Mouse (Mus musculus) embryo, embryonic 9.5 days (tissue): Measurements from ENCODE around the gene Mpig6b.

Experiments used
- DNase-seq: peaks from one replicate; pipeline ENCODE4 v3.0.0-alpha.2; 2017; ENCODE audit errors: extremely low spot score

The Mpig6b gene

DNA sequence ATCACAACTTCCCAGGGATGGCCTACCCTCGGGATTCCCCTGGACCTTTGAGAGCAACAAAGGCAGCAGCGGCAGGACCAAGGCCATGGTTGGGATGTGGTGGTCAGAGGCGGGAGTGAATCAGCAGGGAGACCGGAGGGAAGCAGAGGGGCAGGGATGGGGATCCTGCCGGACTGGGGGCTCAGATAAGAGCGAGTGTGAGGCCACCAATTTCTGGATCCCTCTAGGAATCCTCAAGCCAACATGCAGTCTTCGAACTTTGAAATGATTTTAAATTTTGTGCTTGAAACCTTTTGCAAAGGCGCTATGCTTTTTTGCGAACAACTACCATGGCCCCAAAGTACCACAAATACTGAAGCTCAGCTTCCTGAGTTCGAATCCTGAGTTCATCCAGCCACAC, at the start of gene Mpig6b:
Gene Mpig6b (minus strand): TSS at position 101 of the 400 bp plus-strand sequence.
- DNase-seq: no peak

DNA sequence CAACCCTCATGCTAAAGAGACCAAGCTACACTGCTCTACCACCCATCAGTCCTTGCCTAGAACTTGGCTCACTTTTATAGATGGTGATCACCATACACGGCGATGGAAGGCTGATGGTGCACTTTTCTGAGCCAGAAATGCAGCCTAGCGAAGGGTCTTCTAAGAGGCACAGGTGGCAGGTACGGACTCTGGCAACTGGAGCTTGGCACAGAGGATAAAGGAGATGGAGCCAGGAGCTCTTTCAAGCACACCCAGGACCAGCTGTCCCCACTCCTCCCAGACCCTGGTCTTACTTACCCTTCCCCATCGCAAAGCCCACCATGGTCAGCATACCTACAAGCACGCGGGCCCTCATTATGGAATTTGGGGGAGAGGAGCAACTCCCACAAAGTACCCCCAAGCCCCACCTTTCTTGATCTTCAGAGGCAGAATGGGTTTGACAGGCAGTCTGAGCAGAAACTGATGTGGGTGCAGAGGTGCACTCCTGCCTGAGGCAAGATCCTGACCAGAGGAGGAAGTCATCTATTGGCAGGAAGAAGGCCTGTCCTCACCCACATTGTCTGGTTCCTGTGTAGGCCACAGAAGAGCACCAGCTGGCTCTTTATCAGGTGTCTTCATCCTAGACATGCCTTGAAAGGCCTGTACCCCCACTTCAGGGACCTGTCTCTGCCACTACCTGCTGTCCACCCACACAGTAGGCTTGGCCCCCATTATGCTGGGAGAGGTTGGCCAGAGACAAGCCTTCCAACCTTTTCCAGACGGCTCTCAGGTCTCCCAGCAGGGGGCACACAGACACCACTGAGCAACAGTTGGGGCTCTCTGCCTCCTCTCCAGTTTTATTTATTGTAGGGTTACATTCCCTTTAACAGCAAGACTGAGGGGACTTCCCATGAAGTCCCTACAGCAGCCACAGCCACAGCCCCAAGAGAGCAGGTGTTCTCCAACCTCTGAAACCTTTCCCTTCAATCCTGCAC, 49.3 kb upstream of the Mpig6b start, which contains the start of gene Ly6g5b:
Gene Ly6g5b (minus strand): TSS at position 383 of the 974 bp plus-strand sequence.
- DNase-seq: no peak

DNA sequence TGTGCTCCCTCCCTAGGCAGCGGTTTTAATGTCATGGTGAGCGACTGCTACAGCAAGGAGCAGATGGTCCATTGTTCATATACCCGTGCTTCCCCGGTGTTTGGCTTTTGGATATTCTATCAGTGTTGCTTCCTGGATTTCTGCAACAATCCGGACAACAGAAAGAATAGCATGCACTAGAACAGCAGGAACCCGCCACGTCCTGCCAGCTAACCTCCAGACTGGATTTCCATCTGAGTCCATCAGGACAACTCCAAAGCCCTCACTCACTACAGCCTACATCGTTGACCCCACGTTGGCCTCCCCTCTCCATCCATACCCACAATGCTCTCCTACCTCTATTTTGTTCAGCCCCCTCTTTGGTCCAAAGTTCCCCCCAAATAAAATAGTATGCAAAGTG, 45.8 kb upstream of the Mpig6b start:
- DNase-seq: no peak

DNA sequence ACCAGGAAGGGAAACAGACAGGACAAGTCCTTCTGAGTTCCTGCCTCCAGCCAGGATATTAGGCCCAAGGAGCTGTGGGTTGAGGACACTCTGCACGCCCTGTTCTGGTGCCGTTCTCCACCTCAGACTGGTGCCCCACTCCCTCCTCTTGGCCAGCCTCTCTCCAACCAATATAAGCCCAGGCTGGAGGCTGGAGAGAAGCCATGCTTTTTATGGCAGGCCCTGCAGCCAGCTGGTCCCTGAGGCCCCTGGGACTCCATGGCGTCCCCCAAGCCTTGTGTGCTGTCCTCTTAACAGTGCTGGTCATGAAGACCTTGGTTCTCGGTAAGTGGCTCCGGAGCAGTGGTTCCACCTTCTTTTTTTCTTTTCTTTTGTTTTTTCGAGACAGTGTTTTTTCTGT, 42.1 kb upstream of the Mpig6b start, which contains the start of gene Ly6g5c:
Gene Ly6g5c (plus strand): TSS at position 183 of the 400 bp plus-strand sequence.
- no peak for DNase-seq

DNA sequence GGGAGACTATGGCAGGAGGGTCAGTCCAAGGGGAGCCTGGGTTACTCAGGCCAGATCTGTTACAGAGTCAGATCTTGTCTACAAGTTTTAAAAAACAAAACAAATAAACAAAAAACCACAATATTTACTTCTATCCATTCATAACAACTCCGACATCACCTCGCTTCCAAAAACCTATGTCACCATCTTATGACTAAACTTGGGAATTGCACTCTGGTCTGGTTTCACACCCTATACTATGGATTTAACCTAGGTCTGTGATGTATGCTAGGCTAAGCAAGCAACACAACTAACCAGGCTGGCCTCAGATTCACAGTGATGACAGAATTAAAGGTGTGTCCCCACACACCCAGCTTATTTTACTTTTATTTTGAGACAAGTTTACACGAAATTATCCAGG, 40.5 kb upstream of the Mpig6b start:
- no peak for DNase-seq

DNA sequence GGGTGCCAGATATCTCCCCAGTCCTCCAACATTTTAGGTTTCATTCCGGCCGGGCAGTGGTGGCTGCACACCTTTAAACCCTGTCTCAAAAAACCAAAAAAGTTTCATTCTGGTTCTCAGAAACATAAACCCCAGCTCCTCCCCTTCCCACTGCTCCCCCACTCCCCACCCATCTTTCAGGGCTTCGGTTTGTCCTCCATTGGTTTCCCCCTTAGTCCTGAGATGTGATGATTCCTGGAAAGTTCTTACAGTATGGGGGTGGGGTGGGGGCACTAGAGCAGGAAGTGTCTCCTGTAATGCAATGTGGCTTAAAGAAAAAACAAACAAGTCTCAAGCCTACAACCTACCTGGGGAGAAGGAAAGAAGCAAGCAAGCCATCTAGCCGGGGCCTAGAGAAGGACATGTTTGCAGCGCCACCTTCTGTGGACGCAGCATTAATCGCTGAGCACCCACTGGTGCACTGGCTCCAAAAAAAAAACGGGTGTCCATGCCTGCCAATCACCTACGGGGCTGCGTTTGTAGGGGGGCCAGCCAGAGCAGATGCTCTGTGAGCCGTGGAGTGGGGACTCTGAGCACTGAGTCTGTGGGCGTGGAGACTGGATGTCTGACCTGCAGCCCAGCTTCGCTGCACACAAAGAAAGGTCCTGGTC, 39.9 kb upstream of the Mpig6b start:
- peak; percentile 23 for DNase-seq

DNA sequence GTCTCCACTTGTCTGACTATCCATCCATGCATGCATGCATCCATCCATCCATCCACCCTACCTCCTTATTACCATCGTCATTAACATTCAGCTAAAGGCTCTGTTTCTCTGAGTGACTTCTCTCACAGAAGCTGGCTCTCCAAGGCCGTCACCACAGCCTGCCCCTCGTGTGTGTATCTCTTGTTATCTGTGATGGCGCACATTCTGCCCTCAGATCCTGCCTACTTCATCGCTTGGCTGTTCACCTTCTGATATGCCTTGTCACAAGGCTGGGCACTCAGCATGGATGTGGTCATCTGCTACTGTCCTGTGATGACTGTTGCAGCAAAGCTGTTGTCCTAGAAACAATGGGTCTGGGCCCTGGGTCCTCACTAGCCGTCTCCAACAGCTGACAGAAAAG, 38.8 kb upstream of the Mpig6b start:
- no peak for DNase-seq

DNA sequence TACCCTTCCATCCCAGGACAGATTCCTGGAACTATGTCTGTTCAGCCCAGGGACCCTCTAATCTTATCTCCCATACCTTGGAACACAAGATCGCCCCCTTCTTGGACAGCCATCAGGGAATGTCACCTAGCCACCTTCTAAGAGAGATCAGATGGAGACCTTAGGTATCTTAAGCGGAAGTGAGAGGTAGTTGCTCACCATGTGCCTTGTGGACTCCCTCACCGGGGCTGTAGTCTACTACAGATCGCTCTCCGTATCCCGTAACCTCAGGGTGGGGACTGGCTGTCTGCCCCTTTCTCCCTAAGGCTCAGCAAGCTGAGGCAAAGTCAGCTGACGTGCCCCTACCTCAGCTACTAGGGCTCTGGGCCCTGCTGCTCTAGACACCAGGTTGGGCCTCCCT, 38.1 kb upstream of the Mpig6b start:
- DNase-seq: no peak

DNA sequence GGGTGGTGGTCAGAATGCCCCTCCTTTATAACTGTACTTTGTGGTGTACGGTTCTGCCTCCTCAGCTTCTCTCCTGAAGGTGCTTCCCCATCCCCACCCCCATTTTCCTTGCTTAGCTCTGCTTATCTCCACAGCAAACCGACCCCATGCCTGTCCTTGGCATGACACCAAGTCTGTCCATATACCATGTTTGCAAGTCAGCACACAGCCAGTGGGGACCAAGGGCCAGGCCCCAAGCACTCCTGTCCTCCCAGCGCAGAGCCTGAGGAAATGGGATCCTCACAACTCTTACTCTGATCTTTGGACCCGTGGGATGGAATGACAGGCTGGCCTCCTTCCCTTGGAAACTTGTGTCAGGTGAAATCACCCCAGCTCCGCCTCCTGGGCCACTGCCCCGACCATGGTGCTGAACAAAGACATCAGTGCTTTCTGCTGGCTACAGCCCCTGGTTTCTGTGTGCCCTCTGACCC, 37.3 kb upstream of the Mpig6b start:
- DNase-seq: no peak

DNA sequence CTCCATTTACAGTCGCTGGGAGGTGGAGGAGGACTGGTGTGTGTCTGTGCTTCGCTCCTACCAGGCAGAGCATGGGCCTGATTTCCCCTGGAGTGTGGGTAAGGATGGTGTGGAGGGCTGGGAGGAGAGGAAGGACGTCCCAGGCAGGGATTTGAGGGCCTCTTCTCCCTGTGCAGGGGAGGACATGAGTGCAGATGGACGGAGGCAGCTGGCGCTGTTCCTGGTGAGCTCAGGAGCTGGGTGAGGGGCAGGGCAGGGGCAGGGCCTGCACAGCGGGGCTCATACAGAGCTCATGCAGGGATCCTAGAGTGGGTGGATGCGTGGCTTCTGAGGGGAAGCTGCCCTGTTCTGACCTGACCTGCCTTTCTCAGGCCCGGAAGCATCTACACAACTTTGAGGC, 36.3 kb upstream of the Mpig6b start:
- DNase-seq: no peak

DNA sequence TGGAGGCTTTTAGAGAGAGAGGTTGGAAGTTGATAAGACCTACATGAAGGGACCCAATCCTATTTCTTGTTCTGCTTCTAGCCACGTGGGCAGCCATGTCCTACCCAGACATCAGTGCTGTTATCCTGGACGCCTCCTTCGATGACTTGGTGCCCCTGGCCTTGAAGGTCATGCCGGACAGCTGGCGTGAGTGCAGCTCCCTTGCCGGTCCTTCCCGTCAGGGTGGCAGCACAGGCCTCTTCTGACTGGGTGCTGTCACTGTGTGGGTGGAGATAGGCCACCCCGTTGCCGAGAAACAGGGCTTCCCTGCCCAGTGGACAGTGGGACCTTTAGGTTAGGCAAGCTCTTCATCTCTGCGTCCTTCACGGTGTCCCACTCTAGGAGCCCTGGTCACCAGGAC, 35.2 kb upstream of the Mpig6b start:
- no peak for DNase-seq

DNA sequence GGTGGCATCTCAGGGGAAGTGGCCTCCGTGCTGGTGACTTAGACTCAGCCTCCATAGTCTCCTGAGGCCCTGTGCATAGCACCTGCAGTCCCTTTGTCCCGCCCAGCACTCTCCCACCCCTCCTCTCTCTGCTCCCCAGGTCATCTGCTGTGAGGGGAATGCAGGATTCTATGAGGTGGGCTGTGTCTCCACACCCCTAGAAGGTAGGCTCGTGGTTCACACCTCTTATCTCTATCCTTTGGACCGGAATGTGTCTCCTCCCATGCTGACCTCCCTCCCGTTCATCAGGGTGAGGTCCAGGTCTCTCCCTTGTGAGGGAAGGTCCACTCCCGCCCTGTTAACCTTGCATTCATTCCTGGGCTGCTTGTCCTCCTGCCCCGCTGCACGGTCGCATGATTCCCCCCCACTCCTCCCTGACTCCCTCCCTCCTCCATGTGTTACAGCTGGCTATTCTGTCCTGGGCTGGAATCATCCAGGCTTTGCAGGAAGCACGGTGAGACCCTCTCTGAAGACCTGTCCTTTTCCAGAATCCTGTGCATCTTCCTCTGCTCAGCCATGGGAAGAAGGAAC, 34.3 kb upstream of the Mpig6b start:
- DNase-seq: no peak

DNA sequence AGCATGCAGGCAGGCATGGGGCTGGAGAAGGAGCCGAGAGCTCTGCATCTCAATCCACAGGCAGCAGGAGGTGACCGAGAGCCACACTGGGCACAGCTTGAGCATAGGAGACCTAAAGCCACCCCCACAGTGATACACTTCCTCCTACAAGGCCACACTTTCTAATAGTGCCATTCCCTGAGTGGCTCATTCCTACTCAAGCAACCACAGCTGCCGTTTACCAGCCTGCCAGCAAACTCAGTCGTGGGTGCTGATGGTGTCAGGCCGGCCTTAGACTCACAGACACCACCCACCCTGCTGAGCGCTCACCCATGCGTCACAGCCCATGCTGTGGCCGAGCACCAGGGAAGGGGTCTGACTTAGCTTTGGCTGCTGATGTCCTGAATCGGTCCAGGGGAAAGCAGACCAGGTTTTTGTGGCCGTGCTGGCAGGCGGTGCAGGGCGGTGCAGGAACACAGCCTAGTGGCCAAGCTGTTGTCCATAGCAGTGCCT, 31.2 kb upstream of the Mpig6b start:
- DNase-seq: no peak

DNA sequence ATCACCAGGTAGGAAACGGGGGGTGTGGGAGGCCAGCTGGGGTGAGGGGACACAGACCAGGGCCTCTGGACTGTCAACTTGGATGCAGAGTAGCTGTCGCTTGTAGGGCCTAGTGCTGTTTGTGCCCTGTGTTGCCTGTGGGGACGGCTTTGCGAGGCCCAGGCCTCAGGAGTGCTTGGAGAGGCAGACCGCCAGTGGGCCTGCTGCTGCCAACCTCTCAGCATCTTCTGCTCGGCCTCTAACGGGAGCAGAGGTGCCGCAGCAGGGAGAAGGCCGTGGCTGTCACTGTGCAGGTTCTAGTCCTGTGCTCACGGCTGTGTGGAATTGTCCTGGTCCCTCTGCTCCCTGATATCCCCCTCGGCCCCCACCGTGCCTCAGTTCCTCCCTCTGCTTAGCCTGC, 30.6 kb upstream of the Mpig6b start:
- DNase-seq: no peak

DNA sequence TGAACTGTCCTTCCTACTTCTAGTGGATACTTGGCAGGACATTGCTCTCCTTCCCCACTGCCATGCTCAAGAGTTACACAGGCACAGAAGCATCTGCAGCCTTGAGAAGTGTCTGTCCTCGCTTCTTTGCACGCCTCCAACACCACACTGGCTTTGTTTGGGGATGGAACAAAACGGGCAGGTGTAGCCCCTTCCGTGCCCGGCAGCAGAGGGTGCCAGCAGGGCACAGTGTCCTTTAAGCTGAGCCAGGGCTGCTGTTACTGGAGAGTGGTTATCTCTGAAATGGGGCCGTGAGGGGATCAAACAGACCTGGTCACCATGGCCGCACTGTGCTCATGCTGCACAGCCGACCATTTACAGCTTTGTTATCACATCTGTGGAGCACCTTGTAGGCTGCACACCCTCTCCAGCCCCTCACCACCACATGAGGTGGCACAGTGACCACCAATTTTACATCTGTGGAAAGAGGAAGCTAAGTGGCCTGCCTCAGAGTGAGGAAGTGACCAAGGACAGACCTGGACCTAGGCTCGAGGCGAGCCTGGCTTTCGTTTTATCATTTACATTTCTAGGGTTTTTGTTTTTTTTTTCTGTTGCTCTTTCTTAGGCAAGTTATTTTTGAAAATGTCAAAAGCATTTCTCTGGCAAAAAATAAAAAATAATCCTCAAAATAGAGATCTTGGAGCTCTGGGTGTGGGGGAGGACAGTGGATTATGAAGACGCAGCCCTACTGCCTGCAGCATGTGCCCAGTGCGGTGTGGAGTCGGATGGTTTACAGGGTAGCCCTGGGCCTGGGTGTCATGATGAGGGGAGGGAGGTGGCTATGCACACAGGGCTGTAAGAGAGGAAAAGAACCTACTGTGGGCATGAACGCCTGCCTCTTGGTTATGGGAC, 28.7 kb upstream of the Mpig6b start:
- DNase-seq: no peak

DNA sequence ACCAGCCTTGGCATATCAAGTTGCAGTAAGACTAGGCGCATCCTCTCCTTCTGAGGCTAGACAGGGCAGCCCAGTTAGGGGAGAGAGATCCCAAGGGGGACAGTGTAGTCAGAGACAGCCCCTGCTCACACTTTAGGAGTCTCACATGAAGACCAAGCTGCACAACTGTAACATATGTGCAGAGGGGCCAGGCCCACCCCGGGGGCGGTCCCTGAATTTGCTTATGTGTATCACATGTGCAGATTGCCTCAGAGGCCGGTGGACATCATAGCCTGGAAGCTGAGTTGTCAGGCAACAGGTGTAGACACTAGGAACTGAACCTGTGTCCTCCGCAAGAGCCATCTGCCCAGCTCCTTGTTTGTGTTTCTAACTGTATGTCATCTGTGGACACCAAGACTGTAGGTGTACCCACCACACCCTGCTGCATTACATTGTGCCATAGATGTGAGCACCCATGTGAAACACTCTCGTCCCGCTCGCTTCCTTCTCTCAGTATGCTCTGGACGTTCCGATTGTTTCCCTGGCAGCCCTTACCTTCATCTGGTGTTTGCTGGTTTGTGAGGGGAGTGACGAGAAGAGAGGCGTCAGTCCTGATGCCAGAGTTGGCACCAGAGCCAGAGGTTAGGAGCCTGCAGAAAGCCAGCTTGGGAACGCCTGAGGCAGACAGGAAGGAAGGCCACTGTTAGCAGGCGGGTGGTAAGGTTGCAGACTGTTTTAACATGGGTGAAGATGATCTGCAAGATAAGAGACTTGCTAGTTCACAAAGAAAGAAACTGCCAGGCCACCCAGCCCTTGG, 26.6 kb upstream of the Mpig6b start:
- no peak for DNase-seq

DNA sequence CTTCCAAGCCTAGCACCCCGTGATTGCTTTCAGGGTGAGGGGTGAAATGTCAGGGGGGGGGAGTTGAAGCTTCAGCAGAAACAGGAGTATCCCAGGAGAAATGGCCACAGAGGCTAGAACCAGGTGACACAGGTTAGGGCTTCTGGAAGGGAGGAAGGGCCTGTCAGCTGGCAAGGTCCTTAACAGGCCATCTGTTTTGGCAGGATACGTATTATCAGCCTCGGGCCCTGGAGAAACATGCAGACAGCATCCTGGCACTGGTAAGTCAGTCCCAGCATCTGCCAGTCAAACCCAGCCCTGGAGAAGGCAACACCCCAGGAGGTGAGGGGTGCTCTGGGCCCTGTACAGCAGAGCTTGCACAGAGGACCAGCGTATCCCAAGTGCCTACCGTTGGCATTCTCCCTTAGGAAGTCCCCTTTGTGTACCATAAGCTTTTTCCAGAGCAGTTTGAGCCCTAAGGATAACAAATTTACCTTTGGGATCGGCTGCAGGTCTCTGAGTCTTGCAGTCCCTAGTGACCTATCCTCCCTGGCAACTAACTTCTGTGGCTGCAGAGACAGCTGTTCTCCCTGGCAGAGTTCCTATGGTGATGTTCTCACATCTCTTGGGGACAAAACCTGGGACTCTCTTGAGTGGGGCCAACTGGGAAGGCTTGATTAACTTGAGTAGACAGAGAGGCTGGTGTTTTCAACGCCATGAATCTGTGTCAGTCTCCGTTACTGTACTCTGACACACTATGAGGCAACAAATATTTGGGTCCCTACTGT, 24.4 kb upstream of the Mpig6b start:
- no peak for DNase-seq

DNA sequence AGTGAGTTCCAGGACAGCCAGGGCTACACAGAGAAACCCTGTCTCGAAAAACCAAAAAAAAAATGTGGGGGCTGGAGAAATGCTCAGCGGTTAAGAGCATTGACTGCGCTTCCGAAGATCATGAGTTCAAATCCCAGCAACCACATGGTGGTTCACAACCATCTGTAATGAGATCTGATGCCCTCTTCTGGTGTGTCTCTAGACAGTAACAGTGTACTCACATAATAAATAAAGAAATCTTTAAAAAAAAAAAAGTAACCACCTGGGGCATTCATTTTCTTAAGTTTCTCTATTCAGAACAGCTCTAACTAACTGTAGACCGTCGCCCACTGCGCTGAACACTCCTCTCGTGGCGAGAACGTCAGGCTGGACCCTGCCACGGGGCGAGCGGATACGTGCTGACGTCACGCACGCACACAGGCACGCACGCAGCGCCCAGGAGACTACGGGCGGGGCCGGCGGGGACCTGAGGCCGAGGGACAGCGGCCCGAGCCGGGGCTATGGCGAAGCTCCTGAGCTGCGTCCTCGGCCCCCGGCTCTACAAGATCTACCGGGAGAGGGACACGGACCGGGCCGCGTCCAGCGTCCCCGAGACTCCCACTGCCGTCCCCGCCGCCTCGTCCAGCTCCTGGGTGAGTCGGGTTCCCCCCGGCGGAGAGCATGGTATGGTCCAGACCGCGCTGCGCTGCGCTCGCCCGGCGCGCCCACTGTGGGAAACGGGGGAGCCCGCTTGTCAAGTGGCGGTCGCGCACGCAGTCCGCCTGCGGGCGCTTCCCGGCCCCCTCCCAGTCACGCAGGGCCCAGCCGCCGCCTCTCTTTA, 23.1 kb upstream of the Mpig6b start, which contains the start of gene Abhd16a:
Gene Abhd16a (plus strand): TSS at position 439 of the 820 bp plus-strand sequence.
- peak; percentile 94 for DNase-seq

DNA sequence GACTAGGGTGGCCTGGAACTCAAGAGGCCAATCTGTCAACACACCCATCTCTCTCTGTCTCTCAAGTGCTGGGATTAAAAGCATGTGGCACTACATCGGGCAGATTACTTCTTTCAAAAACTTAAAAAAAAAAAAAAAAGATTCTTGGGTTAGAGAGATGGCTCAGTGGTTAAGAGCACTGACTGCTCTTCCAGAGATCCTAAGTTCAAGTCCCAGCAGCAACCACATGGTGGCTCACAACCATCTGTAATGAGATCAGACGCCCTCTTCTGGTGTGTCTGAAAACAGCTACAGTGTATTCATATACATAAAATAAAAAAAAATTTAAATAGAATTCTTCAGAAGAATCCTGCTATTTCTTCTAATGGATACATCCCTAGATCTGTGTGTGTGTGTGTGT, 22.2 kb upstream of the Mpig6b start:
- DNase-seq: no peak
